Mouse (Mus musculus) gastrocnemius, adult 8-10 months (tissue): ENCODE data around the gene Kcng1. TPM values are rescaled to one million over a fixed set of nuclear protein-coding genes. Genes with fewer than 3 reads are reported as not detected.
A peak's percentile ranks its signal among the peaks of the same experiment; 100 is the strongest.

Source experiments
- DNase-seq, 2 experiments: peaks; one replicate each; pipeline ENCODE4 v3.0.0; 2022; ENCODE audit warnings: low spot score in 2 of 2
- total RNA-seq, 4 experiments: library from RNA; stranded (reverse); gene quantifications; 2 replicates each; pipeline ENCODE4 v1.2.4; 2022

Kcng1 gene
- total RNA-seq, 4 experiments from 2014 or later, result 0.31 TPM; not detected in 3

GRCm38 (mm10) chr2:168260900-168261299, 20.6 kb downstream of the Kcng1 start:
- DNase-seq, result no peak

GRCm38 (mm10) chr2:168260124-168260523, 21.4 kb downstream of the Kcng1 start:
- no peak for DNase-seq

GRCm38 (mm10) chr2:168259046-168259445, 22.5 kb downstream of the Kcng1 start:
- DNase-seq, result no peak

GRCm38 (mm10) chr2:168257188-168257587, 24.3 kb downstream of the Kcng1 start:
- DNase-seq, result no peak

- no peak for DNase-seq
These were observed 25.0 kb downstream of the Kcng1 start for GRCm38 (mm10) chr2:168256506-168256905.

GRCm38 (mm10) chr2:168253822-168254221, 27.7 kb downstream of the Kcng1 start:
- no peak for DNase-seq

GRCm38 (mm10) chr2:168252639-168253292, 28.8 kb downstream of the Kcng1 start:
- DNase-seq, result no peak

GRCm38 (mm10) chr2:168250270-168250669, 31.3 kb downstream of the Kcng1 start:
- DNase-seq, result peak; percentile 47 to 54

- DNase-seq, result no peak
These were observed 32.7 kb downstream of the Kcng1 start for GRCm38 (mm10) chr2:168248856-168249245.

GRCm38 (mm10) chr2:168248167-168248855, 33.2 kb downstream of the Kcng1 start:
- no peak for DNase-seq

GRCm38 (mm10) chr2:168245571-168245970, 36.0 kb downstream of the Kcng1 start:
- no peak for DNase-seq

GRCm38 (mm10) chr2:168243278-168243677, 38.3 kb downstream of the Kcng1 start:
- no peak for DNase-seq

GRCm38 (mm10) chr2:168242841-168243240, 38.7 kb downstream of the Kcng1 start:
- DNase-seq, result no peak

GRCm38 (mm10) chr2:168238335-168238734, 43.2 kb downstream of the Kcng1 start:
- no peak for DNase-seq

GRCm38 (mm10) chr2:168233286-168233685, 48.2 kb downstream of the Kcng1 start:
- no peak for DNase-seq

- no peak for DNase-seq
These were observed 50.1 kb downstream of the Kcng1 start for GRCm38 (mm10) chr2:168231471-168231829.

- peak in 1 of 2 experiments; percentile 8 for DNase-seq
These were observed 50.6 kb downstream of the Kcng1 start for GRCm38 (mm10) chr2:168230773-168231470.

- peak; percentile 71 to 73 for DNase-seq
These were observed 51.4 kb downstream of the Kcng1 start, which contains the start of the genes Gm20716, Dpm1 and Mocs3 for GRCm38 (mm10) chr2:168230026-168230728. Gene Gm20716 (minus strand): TSS chr2:168230364. Gene Dpm1 (minus strand): TSS chr2:168230591. Gene Mocs3 (plus strand): TSS chr2:168230622.

GRCm38 (mm10) chr2:168229116-168230025, 52.2 kb downstream of the Kcng1 start:
- peak in 1 of 2 experiments; percentile 17 for DNase-seq

GRCm38 (mm10) chr2:168223326-168223725, 58.2 kb downstream of the Kcng1 start:
- no peak for DNase-seq
